Mouse (Mus musculus) heart, postnatal 25 days (tissue): ENCODE measurements around the gene Gpd2. TPM values are rescaled to one million over a fixed set of nuclear protein-coding genes. Genes with fewer than 3 reads are reported as not detected.

Source experiments
- DNase-seq: peaks from one replicate; pipeline ENCODE4 v3.0.0; 2022; ENCODE audit warnings: low spot score
- intact Hi-C: fragments of 180-260 bp; cut with DNase I; formaldehyde crosslinking; loops from one replicate; pipeline ENCODE4 v1.15.1; 2025
- total RNA-seq, 2 experiments: library from RNA; stranded (reverse); gene quantifications; 2 replicates each; pipeline ENCODE4 v1.2.3; 2021

The Gpd2 gene
- total RNA-seq, 2 experiments from 2014 or later: 14.6 to 17.4 TPM

DNA sequence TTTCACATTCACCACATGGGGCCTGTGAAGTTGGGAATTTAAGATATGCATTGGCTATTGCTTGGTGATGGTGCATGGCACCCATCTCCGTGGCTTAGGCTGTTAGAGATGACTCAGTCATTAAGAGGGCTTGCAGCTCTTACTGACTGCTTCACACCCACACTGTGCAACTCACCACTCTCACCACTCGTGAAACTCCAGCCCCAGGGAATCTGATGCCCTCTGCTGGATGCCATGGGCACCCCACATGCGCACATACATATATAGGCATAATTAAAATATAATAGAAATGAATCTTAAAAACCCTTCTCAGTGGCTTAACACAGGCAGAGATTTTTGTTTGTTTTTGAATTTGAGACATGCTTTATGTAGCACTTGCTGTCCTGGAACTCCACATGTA is 125.1 kb downstream of the Gpd2 start:
- no peak for DNase-seq
- intact Hi-C loops: no loop called here

DNA sequence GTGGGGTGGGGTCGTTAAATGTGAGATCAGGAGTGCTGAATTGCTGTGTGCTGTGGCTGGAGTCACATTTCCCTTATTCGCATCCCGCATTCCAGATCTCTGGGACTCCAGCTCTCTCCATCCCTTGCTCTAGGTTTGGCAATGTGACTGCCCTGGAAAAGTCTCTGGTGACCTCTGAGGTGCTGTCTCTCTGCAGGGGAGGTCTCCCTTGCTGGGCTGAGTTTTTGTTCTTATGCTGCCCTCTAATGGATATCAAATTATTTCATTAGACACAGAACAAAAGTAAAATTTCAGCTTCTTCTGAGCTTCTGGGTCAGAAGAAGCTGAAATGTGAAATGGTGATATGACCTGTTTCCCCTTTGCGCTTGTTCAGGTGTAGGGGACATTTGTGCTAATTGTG is 137.2 kb downstream of the Gpd2 start:
- intact Hi-C loops: no loop called here
- DNase-seq: no peak

DNA sequence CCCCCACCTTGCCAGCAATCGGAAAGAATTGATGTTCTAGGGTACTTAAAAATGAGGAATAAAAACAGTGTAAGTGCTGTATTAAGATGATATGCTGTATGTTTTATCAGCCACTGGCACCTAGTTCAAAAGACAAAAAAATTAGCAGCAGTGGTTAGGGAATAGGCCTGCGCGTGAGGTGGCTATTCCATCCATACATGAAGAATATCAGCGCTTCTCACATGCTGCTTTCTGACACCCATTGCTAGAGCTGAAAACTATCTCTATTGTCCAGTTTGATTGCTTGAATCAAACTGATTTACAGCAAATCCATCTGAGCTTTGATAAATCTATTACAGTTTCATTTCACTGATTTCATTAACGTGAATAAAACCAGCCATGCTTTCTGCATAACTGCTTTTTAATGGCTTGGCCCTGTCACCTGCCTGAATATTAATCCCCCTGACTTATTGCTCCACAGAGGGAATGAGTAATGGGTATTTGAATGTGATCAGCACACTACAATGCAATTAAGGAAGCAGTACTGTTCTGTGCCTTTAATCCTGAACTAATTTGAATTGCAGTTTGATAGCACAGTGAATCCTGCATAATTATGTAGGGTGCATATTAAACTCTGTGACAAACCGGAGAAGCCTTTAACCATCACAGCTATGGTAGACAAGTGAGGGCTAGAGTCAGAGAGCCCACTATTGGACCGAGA is 137.9 kb downstream of the Gpd2 start:
- intact Hi-C loops: no loop called here
- no peak for DNase-seq

DNA sequence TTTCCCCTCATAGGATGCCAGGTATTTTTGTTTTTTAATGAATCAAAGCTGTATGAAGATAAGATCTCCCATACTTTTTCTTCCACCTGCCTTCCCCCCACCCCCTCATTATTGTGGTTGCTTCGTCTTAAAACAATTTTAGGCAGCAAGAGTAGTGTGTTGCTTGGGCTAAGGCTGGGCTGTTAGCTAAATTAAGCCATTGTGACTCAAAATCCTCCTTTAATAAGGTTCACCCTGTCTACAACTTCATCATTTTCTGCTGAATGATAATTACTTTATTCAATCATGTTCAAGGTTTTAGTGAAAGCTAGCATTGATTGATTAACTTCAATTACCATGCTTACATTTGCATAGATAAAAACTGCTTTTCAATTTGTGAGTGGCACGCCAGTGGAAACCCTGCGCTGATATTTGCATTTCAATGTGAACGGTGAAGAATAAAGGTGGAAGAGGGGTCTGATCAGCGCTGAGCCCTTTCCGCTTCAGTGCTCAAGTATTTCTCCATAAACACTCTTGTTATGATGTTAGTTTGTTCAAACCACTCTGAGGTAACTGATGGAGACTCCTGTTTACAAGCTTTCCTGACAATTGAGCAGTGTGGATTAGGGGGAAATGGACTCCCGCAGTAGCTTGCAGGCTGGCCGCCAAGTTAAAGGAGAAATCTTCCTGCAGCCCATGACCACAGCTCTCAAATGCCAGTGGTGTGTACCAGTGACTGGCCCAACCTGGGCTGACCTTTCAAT is 140.9 kb downstream of the Gpd2 start:
- no peak for DNase-seq
- intact Hi-C loops: no loop called here

DNA sequence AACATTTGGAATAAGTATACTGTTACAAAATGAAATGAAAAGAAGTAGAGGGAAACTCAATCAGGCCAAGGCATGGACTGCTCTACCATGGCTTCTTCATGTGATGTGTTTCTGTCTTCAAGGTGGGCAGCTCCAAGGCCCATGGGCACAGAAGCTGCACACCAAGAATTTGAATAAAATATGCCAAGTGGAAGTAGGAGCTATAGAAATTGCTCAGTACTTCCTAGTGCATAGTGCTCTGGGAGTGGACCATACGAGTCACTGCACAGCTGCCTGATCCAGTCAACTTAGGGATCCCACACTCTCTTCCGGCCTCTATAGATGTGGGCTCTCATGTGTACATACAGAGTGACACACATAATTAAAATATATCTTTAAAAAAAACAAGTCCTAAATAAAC is 147.2 kb downstream of the Gpd2 start:
- intact Hi-C loops: no loop called here
- DNase-seq: no peak

DNA sequence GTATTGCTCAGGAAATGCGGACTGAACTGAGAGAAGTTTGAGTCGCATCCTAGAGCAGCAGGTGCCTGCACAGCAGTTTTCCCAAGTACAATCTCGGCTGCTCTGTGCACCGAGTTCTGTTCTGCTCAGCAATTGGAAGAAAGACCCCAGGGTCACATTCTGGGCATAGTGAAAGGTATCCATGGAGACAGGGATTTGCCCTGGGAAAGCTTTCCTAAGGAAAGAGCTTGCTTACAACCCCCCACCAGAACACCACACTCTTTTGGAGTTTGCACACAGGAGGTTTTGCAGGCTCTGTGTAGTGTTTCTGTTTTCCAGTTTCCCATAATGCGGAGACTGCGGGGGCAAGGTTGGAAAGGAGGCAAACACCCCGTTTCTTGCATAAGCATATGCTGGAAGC is 150.4 kb downstream of the Gpd2 start:
- DNase-seq: no peak
- intact Hi-C loops: no loop called here

DNA sequence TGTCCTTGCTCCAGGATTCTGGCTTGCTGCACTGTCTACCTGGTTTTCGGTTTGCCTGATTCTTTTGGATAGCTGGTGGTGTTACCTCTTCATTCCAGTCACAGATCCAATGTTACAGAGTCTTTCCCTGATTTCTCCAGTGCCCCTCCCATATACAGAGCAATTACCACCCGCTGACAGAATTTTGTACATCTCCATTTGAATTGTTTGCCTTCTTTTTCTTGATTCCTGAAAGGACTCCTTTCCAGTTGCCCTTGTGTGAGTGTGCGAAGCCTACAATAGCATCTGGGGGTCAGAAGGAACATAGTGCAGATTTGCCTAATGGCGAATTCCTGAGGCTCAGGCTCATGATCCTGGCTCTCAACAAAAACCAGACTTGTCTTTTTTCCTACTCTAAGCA is 157.6 kb downstream of the Gpd2 start:
- intact Hi-C loops: no loop called here
- DNase-seq: no peak

DNA sequence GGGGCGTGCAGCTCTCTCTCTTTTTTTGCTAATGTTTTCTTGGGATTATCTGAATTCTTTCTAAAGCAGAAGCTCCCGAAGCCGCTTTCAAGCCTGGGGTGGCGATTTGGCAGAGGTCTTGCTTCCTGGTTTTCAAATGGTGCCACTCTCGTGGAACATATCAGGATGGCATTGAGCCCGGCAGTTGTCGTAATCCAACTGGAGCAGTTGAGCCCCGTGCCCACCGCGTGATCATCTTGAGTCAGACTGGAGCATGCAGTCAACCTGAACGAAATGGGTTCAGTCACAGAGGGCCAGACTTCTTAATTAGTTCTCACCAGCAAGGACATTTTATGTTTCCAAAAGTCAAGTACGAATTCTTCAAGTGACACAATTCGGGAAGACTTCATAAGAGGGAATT is 158.6 kb downstream of the Gpd2 start:
- intact Hi-C loops: no loop called here
- DNase-seq: no peak

DNA sequence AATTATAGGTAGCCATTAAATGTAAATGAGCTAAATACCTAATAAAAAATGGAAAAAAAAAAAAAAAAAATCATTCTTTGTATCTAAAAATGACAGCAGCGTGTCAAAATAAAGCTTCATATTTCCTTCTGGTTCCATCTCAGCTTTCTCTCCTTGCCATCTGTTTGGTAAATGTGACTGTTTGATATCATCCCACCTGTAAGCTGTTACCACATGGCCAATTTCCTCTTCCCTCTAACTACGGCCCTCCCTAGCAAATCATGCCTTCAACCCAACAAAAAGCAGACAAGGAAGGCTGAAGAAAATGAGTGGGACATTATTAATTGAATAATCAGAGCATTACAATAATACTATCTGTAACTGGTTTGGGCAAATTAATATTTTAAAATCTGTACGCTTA is 160.3 kb downstream of the Gpd2 start:
- intact Hi-C loops: no loop called here

DNA sequence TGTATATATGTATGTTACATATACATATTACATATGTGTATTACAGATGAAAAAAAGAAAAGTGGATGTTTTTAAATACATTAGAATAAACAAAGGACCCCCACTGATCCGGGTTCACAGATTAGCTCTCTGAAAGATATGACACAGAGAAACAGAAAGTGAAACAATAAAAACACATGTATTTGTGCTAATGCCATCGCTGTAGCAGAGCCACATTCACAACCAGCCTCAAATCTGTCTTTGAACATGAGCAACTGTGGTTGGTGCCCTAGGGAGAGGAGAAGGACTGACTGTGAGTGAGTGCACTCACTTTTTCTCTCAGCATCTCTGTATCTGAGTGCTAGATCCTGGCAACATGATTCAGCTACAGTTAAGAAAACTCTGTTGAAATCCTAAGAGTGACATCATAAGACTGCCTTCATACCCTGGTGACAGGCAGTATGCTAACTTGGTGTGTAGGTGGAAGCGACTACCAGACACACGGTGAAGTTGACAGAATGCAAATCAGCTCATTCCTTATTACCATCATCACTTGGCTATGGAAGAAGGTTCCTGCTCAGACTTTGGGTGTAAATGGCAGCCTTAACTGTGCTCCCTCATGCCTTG is 170.1 kb downstream of the Gpd2 start:
- DNase-seq: no peak
- intact Hi-C loops: no loop called here

More for the DNA sequence above, 160.3 kb downstream of the Gpd2 start:
- DNase-seq: no peak

DNA sequence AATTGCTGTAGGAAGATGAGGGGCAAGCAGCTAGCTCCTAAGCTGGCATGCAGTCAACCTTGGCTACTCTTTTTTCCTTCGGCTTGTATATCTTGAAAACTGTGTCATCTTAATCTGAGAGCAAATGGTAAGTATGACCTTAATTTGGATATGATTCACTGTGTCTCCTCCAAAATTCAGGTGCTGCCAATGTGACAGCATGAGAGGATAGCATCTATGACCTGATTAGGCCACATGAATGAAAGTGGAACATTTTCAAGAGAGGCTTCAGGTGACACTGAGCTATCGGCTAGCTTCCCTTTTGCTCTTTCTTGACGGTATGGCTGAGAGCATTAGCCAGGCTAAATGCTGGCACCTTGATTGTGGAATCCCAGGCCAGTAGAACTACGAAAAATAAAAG is 171.0 kb downstream of the Gpd2 start:
- intact Hi-C loops: no loop called here
- no peak for DNase-seq

DNA sequence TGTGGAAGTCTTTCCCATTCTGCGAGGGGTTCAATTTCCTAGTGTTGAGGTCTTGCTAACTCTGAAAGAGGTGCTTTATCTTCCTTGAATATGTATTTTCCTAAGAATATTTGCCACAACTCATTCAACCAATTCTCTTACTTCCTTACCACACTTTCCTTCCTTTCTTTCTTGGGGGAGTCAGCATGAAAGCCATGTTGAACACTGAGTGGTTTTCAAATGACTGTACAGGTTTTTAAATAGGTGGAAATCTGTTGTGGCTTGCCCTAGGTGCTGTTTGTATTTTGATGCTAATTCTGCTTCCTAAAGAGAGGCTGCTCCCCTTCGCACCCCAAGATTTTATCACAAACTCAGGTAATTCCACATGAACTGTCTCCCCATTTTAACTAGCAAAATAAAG is 174.1 kb downstream of the Gpd2 start:
- DNase-seq: no peak
- intact Hi-C loops: no loop called here

DNA sequence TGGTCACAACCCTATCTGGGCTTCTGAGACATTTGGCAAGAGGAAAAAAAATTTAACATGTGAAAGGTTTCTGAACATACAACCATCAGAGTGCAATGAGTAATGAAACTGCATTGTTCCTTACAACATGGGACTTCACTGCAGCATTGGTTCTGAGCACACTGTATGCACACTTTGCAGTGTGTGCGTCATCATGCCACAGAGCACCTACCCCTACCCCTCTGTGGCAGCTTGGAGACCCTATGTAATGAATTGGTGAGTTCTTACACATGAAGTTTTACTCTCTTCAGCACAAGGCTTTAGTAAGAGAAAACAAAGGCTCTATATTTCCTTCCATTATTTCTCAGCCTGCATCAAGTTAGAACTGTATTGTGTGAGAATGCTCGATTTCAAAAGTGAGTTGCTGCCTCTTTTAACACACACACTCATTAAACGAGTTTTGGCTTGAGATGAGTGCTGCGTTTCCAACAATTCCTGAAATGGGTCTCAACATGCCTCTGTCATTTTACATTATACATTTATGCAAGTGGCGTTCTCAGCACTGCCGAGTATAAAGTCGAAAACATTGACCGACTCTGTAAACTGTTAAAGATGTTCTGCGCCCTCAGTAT is 177.2 kb downstream of the Gpd2 start:
- no peak for DNase-seq
- intact Hi-C loops: no loop called here

DNA sequence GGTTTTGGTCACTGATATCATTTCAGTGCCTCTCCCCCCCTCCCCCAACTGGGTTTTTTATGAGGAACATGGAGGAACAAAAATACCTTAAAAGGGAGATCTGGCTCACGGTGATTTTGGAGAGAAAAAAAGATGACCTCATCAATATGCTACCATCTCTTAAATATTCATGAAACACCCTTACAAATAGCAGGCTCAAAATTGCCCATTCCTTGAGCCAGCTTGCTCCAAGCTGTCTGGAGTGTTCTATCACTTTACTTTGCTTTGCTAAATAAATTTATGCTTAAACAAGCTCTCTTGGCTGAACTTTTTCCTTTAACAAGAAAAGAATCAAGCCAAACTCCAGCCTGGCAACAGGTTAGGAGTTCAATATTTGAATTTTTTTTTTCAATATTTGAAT is 179.3 kb downstream of the Gpd2 start:
- no peak for DNase-seq
- intact Hi-C loops: no loop called here

Other genes with a start within 250 kb of the Gpd2 start
- 1 to 10 TPM; 1.3 to 1.8 TPM for gene Nr4a2, start 113.6 kb upstream of the Gpd2 start, total RNA-seq